Mouse (Mus musculus): ENCODE results near the gene Gpr156. TPM values are rescaled to one million over a fixed set of nuclear protein-coding genes. Genes with fewer than 3 reads are reported as not detected.

Gene Gpr156
- total and polyA plus RNA-seq, 3 experiments, result 0.05 TPM; not detected in 2

- DNase-seq (ENCODE audit: low spot score), result no peak
- Histone ChIP-seq H3K27me3 (ENCODE audit: insufficient read depth, low read length) (0 out of 2 replicates have a peak, but pooled peaks cover 2% of the 10 kb centered on the region), H3K4me1 (ENCODE audit: insufficient read depth, low read depth, low read length) (peaks cover 14% of the 10 kb centered on the region), H3K4me3 (ENCODE audit: low read depth, low read length) (no peak overlapping the region), H3K36me3 (replicated peaks) (peaks cover 8% of the 10 kb centered on the region), H3K9me3 (replicated peaks) (no peaks in the 10 kb centered on the region)
- ATAC-seq (ENCODE audit: extremely low read depth, insufficient number of reproducible peaks, low FRiP score, poor library complexity, severe bottlenecking), result no peak
- no peak for TF ChIP-seq POLR2AphosphoS5 (IDR thresholded peaks at IDR 0.05; ENCODE audit: insufficient replicate concordance, low read depth, low read length)
- no peak for TF ChIP-seq GATA1 (IDR thresholded peaks at IDR 0.05; ENCODE audit: borderline replicate concordance, low read length)
- TF ChIP-seq TAL1 (conservative IDR thresholded peaks at IDR 0.05; ENCODE audit: low read depth, low read length), result no peak
- TF ChIP-seq CTCF (IDR thresholded peaks at IDR 0.05; ENCODE audit: low read depth, low read length), result no peak
- no peak for TF ChIP-seq GATA2 (IDR thresholded peaks at IDR 0.05; ENCODE audit: borderline replicate concordance, low read depth, low read length)
These were observed 23.6 kb upstream of the Gpr156 start for GRCm38 (mm10) chr16:37892667-37893066.

GRCm38 (mm10) chr16:37893381-37893780 lies 22.9 kb upstream of the Gpr156 start:
- ATAC-seq (ENCODE audit: extremely low read depth, insufficient number of reproducible peaks, low FRiP score, poor library complexity, severe bottlenecking) (no peak), DNase-seq (ENCODE audit: low spot score) (no peak)
- Histone ChIP-seq H3K36me3 (replicated peaks) (peaks cover 8% of the 10 kb centered on the region), H3K27me3 (ENCODE audit: insufficient read depth, low read length) (0 out of 2 replicates have a peak, but pooled peaks cover 2% of the 10 kb centered on the region), H3K4me3 (ENCODE audit: low read depth, low read length) (no peak overlapping the region), H3K4me1 (ENCODE audit: insufficient read depth, low read depth, low read length) (peaks cover 14% of the 10 kb centered on the region), H3K9me3 (replicated peaks) (no peaks in the 10 kb centered on the region)
- TF ChIP-seq GATA2 (IDR thresholded peaks at IDR 0.05; ENCODE audit: borderline replicate concordance, low read depth, low read length), result no peak
- TF ChIP-seq GATA1 (IDR thresholded peaks at IDR 0.05; ENCODE audit: borderline replicate concordance, low read length), result no peak
- TF ChIP-seq TAL1 (conservative IDR thresholded peaks at IDR 0.05; ENCODE audit: low read depth, low read length), result no peak
- TF ChIP-seq CTCF (IDR thresholded peaks at IDR 0.05; ENCODE audit: low read depth, low read length), result no peak

DNA sequence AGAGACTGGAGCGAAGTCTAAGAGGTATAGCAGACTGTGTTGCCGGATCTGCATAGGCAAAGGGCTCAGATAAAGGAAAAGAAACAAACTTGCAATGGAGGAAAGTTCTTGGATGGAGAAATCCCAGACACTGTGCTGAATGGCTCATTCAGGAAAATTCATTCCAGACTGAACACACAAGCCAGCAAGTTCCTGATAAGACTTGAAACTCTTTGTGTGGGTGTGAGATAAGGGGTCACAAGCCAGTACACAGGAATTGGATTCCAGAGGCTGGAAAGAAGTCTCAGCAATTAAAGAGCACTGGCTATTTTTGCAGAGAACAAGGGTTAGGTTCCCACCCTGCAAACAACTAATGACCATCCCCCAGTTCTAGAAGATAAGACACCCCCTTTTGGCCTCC lies 22.4 kb upstream of the Gpr156 start:
- TF ChIP-seq GATA2 (IDR thresholded peaks at IDR 0.05; ENCODE audit: borderline replicate concordance, low read depth, low read length) (no peak), TAL1 (conservative IDR thresholded peaks at IDR 0.05; ENCODE audit: low read depth, low read length) (no peak), POLR2AphosphoS5 (IDR thresholded peaks at IDR 0.05; ENCODE audit: insufficient replicate concordance, low read depth, low read length) (no peak), CTCF (IDR thresholded peaks at IDR 0.05; ENCODE audit: low read depth, low read length) (no peak), GATA1 (IDR thresholded peaks at IDR 0.05; ENCODE audit: borderline replicate concordance, low read length) (no peak)
- Histone ChIP-seq H3K4me3 (ENCODE audit: low read depth, low read length) (no peak overlapping the region), H3K36me3 (replicated peaks) (peaks cover 5% of the 10 kb centered on the region), H3K4me1 (ENCODE audit: insufficient read depth, low read depth, low read length) (peaks cover 14% of the 10 kb centered on the region), H3K9me3 (replicated peaks) (no peaks in the 10 kb centered on the region), H3K27me3 (ENCODE audit: insufficient read depth, low read length) (0 out of 2 replicates have a peak, but pooled peaks cover 6% of the 10 kb centered on the region)
- DNase-seq (ENCODE audit: low spot score) (no peak), ATAC-seq (ENCODE audit: extremely low read depth, insufficient number of reproducible peaks, low FRiP score, poor library complexity, severe bottlenecking) (no peak; the same call in 1 of the 2 replicates)

DNA sequence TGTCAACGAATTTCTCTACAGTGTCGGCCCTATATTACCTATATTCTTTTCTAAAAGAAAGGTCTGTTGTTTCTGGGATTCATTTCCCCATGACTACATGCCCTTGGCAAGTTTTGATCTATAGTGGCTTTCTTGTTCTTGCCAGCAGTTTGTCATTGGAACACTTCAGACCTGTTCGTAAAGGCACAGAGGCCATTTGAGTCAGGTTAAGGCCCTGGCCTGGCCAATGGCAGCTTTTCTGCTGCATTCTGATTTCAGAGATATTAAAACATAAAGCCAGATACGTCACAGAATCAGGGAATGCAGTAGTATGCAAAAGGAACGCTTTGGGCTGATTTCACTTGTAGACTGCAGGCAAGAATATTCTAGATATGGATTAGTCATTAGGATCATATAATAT lies 17.5 kb upstream of the Gpr156 start:
- no peak overlapping the region for H3K4me3 ChIP-seq (ENCODE audit: low read depth, low read length)
- H3K36me3 ChIP-seq (replicated peaks), result no peaks in the 10 kb centered on the region
- H3K9me3 ChIP-seq (replicated peaks), result no peaks in the 10 kb centered on the region
- DNase-seq (ENCODE audit: low spot score) (no peak), ATAC-seq (ENCODE audit: extremely low read depth, insufficient number of reproducible peaks, low FRiP score, poor library complexity, severe bottlenecking) (no peak)
- H3K4me1 ChIP-seq (ENCODE audit: insufficient read depth, low read depth, low read length), result peaks cover 5% of the 10 kb centered on the region; the same call in 1 of the 2 replicates
- peaks cover 11% of the 10 kb centered on the region for H3K27me3 ChIP-seq (ENCODE audit: insufficient read depth, low read length)
- no peak for TF ChIP-seq TAL1 (conservative IDR thresholded peaks at IDR 0.05; ENCODE audit: low read depth, low read length)
- TF ChIP-seq CTCF (IDR thresholded peaks at IDR 0.05; ENCODE audit: low read depth, low read length), result no peak
- TF ChIP-seq POLR2AphosphoS5 (IDR thresholded peaks at IDR 0.05; ENCODE audit: insufficient replicate concordance, low read depth, low read length), result no peak
- no peak for TF ChIP-seq GATA2 (IDR thresholded peaks at IDR 0.05; ENCODE audit: borderline replicate concordance, low read depth, low read length)
- TF ChIP-seq GATA1 (IDR thresholded peaks at IDR 0.05; ENCODE audit: borderline replicate concordance, low read length), result no peak

DNA sequence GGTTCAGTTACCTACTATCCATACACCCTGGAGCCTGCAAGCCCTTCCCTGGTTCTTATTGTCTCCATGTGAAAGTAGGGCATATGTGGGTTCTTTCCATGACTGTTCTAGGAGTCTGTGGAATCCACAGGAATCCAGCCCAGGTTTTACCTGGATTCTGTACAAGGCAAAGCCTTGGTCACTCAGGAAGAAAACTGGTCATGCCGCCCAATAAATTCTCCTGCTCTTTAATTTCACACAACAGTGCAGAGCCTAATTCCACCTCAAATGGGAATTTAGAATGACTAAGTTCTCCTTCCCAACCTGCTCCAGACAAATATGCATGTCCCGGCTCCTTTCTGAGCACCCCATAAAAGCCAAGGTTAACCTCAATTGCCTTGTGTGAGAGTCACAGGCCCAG lies 16.9 kb upstream of the Gpr156 start:
- no peaks in the 10 kb centered on the region for H3K36me3 ChIP-seq (replicated peaks)

GRCm38 (mm10) chr16:37901318-37901717 lies 15.0 kb upstream of the Gpr156 start:
- no peaks in the 10 kb centered on the region for H3K36me3 ChIP-seq (replicated peaks)
- H3K27me3 ChIP-seq (ENCODE audit: insufficient read depth, low read length), result peaks cover 19% of the 10 kb centered on the region
- TF ChIP-seq TAL1 (conservative IDR thresholded peaks at IDR 0.05; ENCODE audit: low read depth, low read length) (no peak), GATA1 (IDR thresholded peaks at IDR 0.05; ENCODE audit: borderline replicate concordance, low read length) (no peak), GATA2 (IDR thresholded peaks at IDR 0.05; ENCODE audit: borderline replicate concordance, low read depth, low read length) (no peak), POLR2AphosphoS5 (IDR thresholded peaks at IDR 0.05; ENCODE audit: insufficient replicate concordance, low read depth, low read length) (no peak), CTCF (IDR thresholded peaks at IDR 0.05; ENCODE audit: low read depth, low read length) (no peak)
- H3K9me3 ChIP-seq (replicated peaks), result no peaks in the 10 kb centered on the region
- ATAC-seq (ENCODE audit: extremely low read depth, insufficient number of reproducible peaks, low FRiP score, poor library complexity, severe bottlenecking), result no peak
- no peak for DNase-seq (ENCODE audit: low spot score)
- no peaks in the 10 kb centered on the region for H3K4me1 ChIP-seq (ENCODE audit: insufficient read depth, low read depth, low read length)
- H3K4me3 ChIP-seq (ENCODE audit: low read depth, low read length), result no peak overlapping the region

More for the DNA sequence above, 16.9 kb upstream of the Gpr156 start:
- H3K4me1 ChIP-seq (ENCODE audit: insufficient read depth, low read depth, low read length), result peaks cover 5% of the 10 kb centered on the region; the same call in 1 of the 2 replicates
- ATAC-seq (ENCODE audit: extremely low read depth, insufficient number of reproducible peaks, low FRiP score, poor library complexity, severe bottlenecking) (no peak), DNase-seq (ENCODE audit: low spot score) (no peak)
- TF ChIP-seq TAL1 (conservative IDR thresholded peaks at IDR 0.05; ENCODE audit: low read depth, low read length), result no peak
- no peak for TF ChIP-seq GATA2 (IDR thresholded peaks at IDR 0.05; ENCODE audit: borderline replicate concordance, low read depth, low read length)
- TF ChIP-seq GATA1 (IDR thresholded peaks at IDR 0.05; ENCODE audit: borderline replicate concordance, low read length), result no peak
- TF ChIP-seq POLR2AphosphoS5 (IDR thresholded peaks at IDR 0.05; ENCODE audit: insufficient replicate concordance, low read depth, low read length), result no peak
- no peak for TF ChIP-seq CTCF (IDR thresholded peaks at IDR 0.05; ENCODE audit: low read depth, low read length)
- peaks cover 13% of the 10 kb centered on the region for H3K27me3 ChIP-seq (ENCODE audit: insufficient read depth, low read length)
- no peaks in the 10 kb centered on the region for H3K9me3 ChIP-seq (replicated peaks)
- no peak overlapping the region for H3K4me3 ChIP-seq (ENCODE audit: low read depth, low read length)
